25 mouse cellular contexts compared by ENCODE assay signal in the genomic region with DNA sequence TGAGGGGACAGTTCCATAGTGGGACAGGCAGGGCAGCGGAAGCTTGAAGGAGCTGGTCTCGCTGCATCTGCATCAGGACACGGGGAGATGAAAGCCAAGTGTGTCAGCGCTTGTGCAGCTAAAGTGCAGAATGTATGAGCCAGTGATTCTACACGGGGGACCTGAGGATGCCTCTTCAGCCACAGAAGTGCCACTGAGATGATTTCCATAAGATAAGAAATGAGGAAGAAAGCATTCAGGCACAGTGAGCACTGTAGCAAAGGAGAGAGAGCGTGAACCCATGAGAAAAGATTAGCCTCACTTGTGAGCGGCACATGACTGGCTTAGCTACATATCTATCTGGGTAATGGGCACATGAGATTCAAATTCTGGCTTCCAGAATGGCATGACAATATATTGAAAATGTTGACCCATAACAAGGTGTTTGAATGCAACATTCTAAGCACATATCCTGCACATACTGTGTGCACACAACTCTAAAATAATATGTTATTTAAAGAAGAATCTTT.
"Had no signal": no experiment of that assay in that cellular context is flagged by ENCODE, and none has a peak within 500 bp of the region (broad histone marks: within the 10 kb centered on the region; RNA-seq: fewer than 3 reads in every experiment).

No protein-coding gene starts in this region.

- H3K9me3 ChIP-seq: heart, embryonic 12.5 days; hindbrain, embryonic 10.5 days; hindbrain, embryonic 12.5 days; intestine, embryonic 15.5 days; limb, embryonic 13.5 days; limb, embryonic 15.5 days; liver, embryonic 12.5 days had no signal

- H3K27me3 ChIP-seq: heart, embryonic 12.5 days; hindbrain, embryonic 12.5 days; intestine, embryonic 15.5 days; limb, embryonic 13.5 days; limb, embryonic 15.5 days; liver, embryonic 12.5 days had no signal

- H3K4me3 ChIP-seq: gastrocnemius, adult 2 months; heart, adult 2 months; heart, embryonic 12.5 days; hindbrain, embryonic 10.5 days; hindbrain, embryonic 12.5 days; intestine, embryonic 15.5 days; layer of hippocampus, adult 2 months; limb, embryonic 13.5 days; limb, embryonic 15.5 days; liver, embryonic 12.5 days had no signal

- H3K9ac ChIP-seq: heart, embryonic 12.5 days; hindbrain, embryonic 12.5 days; hindbrain, embryonic 14.5 days; intestine, embryonic 15.5 days; limb, embryonic 13.5 days; limb, embryonic 15.5 days; liver, embryonic 12.5 days had no signal

- DNase-seq: gastrocnemius, adult 2 months; gastrocnemius, postnatal 10 days; gastrocnemius, postnatal 25 days; heart, adult 2 months; heart, postnatal 10 days; heart, postnatal 4 days; kidney, adult 18-20 months; kidney, adult 8-10 months; kidney, postnatal 10 days; kidney, postnatal 25 days; kidney, postnatal 4 days; layer of hippocampus, postnatal 36 days; left cerebral cortex, postnatal 4 days had no signal

- H3K4me1 ChIP-seq: heart, embryonic 12.5 days; hindbrain, embryonic 10.5 days; hindbrain, embryonic 12.5 days; intestine, embryonic 15.5 days; limb, embryonic 13.5 days; limb, embryonic 15.5 days; liver, embryonic 12.5 days had no signal

- H3K27ac ChIP-seq: gastrocnemius, adult 2 months; heart, adult 2 months; hindbrain, embryonic 10.5 days; hindbrain, embryonic 12.5 days; hindbrain, embryonic 14.5 days; intestine, embryonic 15.5 days; layer of hippocampus, adult 2 months; limb, embryonic 13.5 days; limb, embryonic 15.5 days; liver, embryonic 12.5 days had no signal

- ATAC-seq: hindbrain, embryonic 16.5 days; inflammation-experienced regulatory T-cells, adult 6 months; intestine, embryonic 15.5 days; intestine, postnatal 0 days; liver, embryonic 12.5 days had no signal

- H3K4me2 ChIP-seq: heart, embryonic 12.5 days; hindbrain, embryonic 12.5 days; hindbrain, embryonic 14.5 days; intestine, embryonic 15.5 days; limb, embryonic 13.5 days; limb, embryonic 15.5 days; liver, embryonic 12.5 days had no signal
